ENCODE assay signal across 26 mouse cellular contexts in genomic region chr3:53737161-53737560, GRCm38 (mm10).
DNase-seq lines count a peak whose midpoint lies in the region; ATAC-seq and TF ChIP-seq lines count a peak whose summit lies in the region.
"Had no signal": no experiment of that assay in that cellular context is flagged by ENCODE, and none has a peak within 500 bp of the region (broad histone marks: within the 10 kb centered on the region; RNA-seq: fewer than 3 reads in every experiment).

No protein-coding gene starts in this region.

- H3K4me3 ChIP-seq in heart, embryonic 14.5 days (ENCODE audit: control insufficient read depth in 1 of 2, insufficient read depth in 1 of 2, low read depth in 1 of 2, low read length in 2 of 2) = no peak overlapping the region
- no peak overlapping the region for H3K4me3 ChIP-seq in heart, adult 2 months
- no peak overlapping the region for H3K4me3 ChIP-seq in midbrain, embryonic 11.5 days (ENCODE audit: low read depth, low read length)
- H3K4me3 ChIP-seq in midbrain, embryonic 14.5 days (replicated peaks; ENCODE audit: low read depth, low read length) = no peak overlapping the region
- H3K4me3 ChIP-seq in intestine, postnatal 0 days (ENCODE audit: low read depth, low read length) = no peak overlapping the region
- H3K4me3 ChIP-seq: embryonic facial prominence, embryonic 10.5 days; embryonic facial prominence, embryonic 13.5 days; erythroblast, embryonic 14.5 days; forebrain, embryonic 12.5 days; forebrain, embryonic 15.5 days; heart, embryonic 10.5 days; heart, embryonic 15.5 days; hindbrain, embryonic 10.5 days; hindbrain, embryonic 13.5 days had no signal

- H3K27ac ChIP-seq in heart, embryonic 14.5 days (replicated peaks in 1 of 2; ENCODE audit: control insufficient read depth in 1 of 2, insufficient read depth in 1 of 2, low read depth in 2 of 2, low read length in 2 of 2) = no peak overlapping the region
- H3K27ac ChIP-seq in heart, adult 2 months = no peak overlapping the region
- no peak overlapping the region for H3K27ac ChIP-seq in midbrain, embryonic 11.5 days (ENCODE audit: low read depth, low read length)
- H3K27ac ChIP-seq in midbrain, embryonic 14.5 days (replicated peaks; ENCODE audit: low read depth, low read length) = no peak overlapping the region
- H3K27ac ChIP-seq in intestine, postnatal 0 days (ENCODE audit: low read depth, low read length) = no peak overlapping the region
- H3K27ac ChIP-seq: embryonic facial prominence, embryonic 10.5 days; embryonic facial prominence, embryonic 13.5 days; forebrain, embryonic 12.5 days; forebrain, embryonic 15.5 days; heart, embryonic 10.5 days; heart, embryonic 15.5 days; hindbrain, embryonic 10.5 days; hindbrain, embryonic 13.5 days had no signal

- no peak overlapping the region for H3K9ac ChIP-seq in heart, embryonic 14.5 days (ENCODE audit: low read length)
- no peak overlapping the region for H3K9ac ChIP-seq in heart, adult 2 months (ENCODE audit: low read depth, low read length)
- H3K9ac ChIP-seq in midbrain, embryonic 11.5 days (ENCODE audit: low read length) = no peak overlapping the region
- no peak overlapping the region for H3K9ac ChIP-seq in midbrain, embryonic 14.5 days (replicated peaks; ENCODE audit: low read length)
- H3K9ac ChIP-seq in intestine, postnatal 0 days (ENCODE audit: low read depth, low read length) = no peak overlapping the region
- H3K9ac ChIP-seq: embryonic facial prominence, embryonic 13.5 days; forebrain, embryonic 12.5 days; forebrain, embryonic 15.5 days; heart, embryonic 15.5 days; hindbrain, embryonic 13.5 days had no signal

- intact Hi-C loops in heart, adult 2 months (cut with DNase I) = loop anchor here (5.0 kb wide), 1 partner anchor 575 kb away; no protein-coding TSS in a partner anchor

- H3K4me1 ChIP-seq in heart, embryonic 14.5 days (ENCODE audit: control insufficient read depth in 2 of 2, insufficient read depth in 2 of 2, low read length in 2 of 2) = peaks cover 6 to 11% of the 10 kb centered on the region in 2 experiments; a peak in 3 of 4 replicates
- peaks cover 2% of the 10 kb centered on the region for H3K4me1 ChIP-seq in heart, adult 2 months (ENCODE audit: control insufficient read depth, insufficient read depth, low read length)
- H3K4me1 ChIP-seq in midbrain, embryonic 11.5 days (ENCODE audit: control insufficient read depth, insufficient read depth, low read length) = no peaks in the 10 kb centered on the region
- H3K4me1 ChIP-seq in midbrain, embryonic 14.5 days (ENCODE audit: control insufficient read depth, insufficient read depth, low read length) = 0 out of 2 replicates have a peak, but pooled peaks cover 8% of the 10 kb centered on the region
- no peaks in the 10 kb centered on the region for H3K4me1 ChIP-seq in intestine, postnatal 0 days (replicated peaks; ENCODE audit: control insufficient read depth, insufficient read depth, low read length)
- H3K4me1 ChIP-seq: embryonic facial prominence, embryonic 10.5 days; forebrain, embryonic 12.5 days; forebrain, embryonic 15.5 days; hindbrain, embryonic 10.5 days; hindbrain, embryonic 13.5 days had no signal

- H3K27me3 ChIP-seq in heart, embryonic 14.5 days (ENCODE audit: control insufficient read depth, insufficient read depth, low read length) = no peaks in the 10 kb centered on the region
- H3K27me3 ChIP-seq in heart, adult 2 months (ENCODE audit: control insufficient read depth, insufficient read depth, low read length) = no peaks in the 10 kb centered on the region
- no peaks in the 10 kb centered on the region for H3K27me3 ChIP-seq in midbrain, embryonic 11.5 days (ENCODE audit: control insufficient read depth, insufficient read depth, low read length)
- H3K27me3 ChIP-seq in midbrain, embryonic 14.5 days (ENCODE audit: control insufficient read depth, insufficient read depth, low read length) = no peaks in the 10 kb centered on the region
- no peaks in the 10 kb centered on the region for H3K27me3 ChIP-seq in intestine, postnatal 0 days (replicated peaks; ENCODE audit: control insufficient read depth, insufficient read depth, low read length)
- H3K27me3 ChIP-seq: embryonic facial prominence, embryonic 13.5 days; forebrain, embryonic 15.5 days; heart, embryonic 15.5 days; hindbrain, embryonic 13.5 days had no signal

- H3K36me3 ChIP-seq in heart, embryonic 14.5 days (ENCODE audit: control insufficient read depth, insufficient read depth, low read length) = no peaks in the 10 kb centered on the region
- H3K36me3 ChIP-seq in heart, adult 2 months (ENCODE audit: control insufficient read depth, insufficient read depth, low read length) = no peaks in the 10 kb centered on the region
- H3K36me3 ChIP-seq in midbrain, embryonic 11.5 days (ENCODE audit: control insufficient read depth, insufficient read depth, low read length) = no peaks in the 10 kb centered on the region
- H3K36me3 ChIP-seq in midbrain, embryonic 14.5 days (ENCODE audit: control insufficient read depth, insufficient read depth, low read length) = no peaks in the 10 kb centered on the region
- no peaks in the 10 kb centered on the region for H3K36me3 ChIP-seq in intestine, postnatal 0 days (ENCODE audit: control insufficient read depth, insufficient read depth)
- H3K36me3 ChIP-seq: embryonic facial prominence, embryonic 10.5 days; embryonic facial prominence, embryonic 13.5 days; forebrain, embryonic 12.5 days; forebrain, embryonic 15.5 days; heart, embryonic 10.5 days; heart, embryonic 15.5 days; hindbrain, embryonic 10.5 days; hindbrain, embryonic 13.5 days had no signal

- H3K4me2 ChIP-seq in heart, embryonic 14.5 days (ENCODE audit: low read length) = peak overlapping the region; percentile 16; the same call in 1 of the 2 replicates
- H3K4me2 ChIP-seq in midbrain, embryonic 11.5 days = no peak overlapping the region
- H3K4me2 ChIP-seq in midbrain, embryonic 14.5 days (ENCODE audit: low read length) = no peak overlapping the region
- 0 out of 2 replicates have a peak overlapping the region, but pooled peaks have one; percentile 17 for H3K4me2 ChIP-seq in intestine, postnatal 0 days (replicated peaks; ENCODE audit: low read depth)
- H3K4me2 ChIP-seq: embryonic facial prominence, embryonic 13.5 days; forebrain, embryonic 12.5 days; forebrain, embryonic 15.5 days; heart, embryonic 15.5 days; hindbrain, embryonic 13.5 days had no signal

- ATAC-seq in heart, embryonic 14.5 days (ENCODE audit: insufficient number of reproducible peaks, insufficient read depth, low FRiP score, low read depth) = no peak
- ATAC-seq in midbrain, embryonic 11.5 days (ENCODE audit: low FRiP score) = no peak
- ATAC-seq in midbrain, embryonic 14.5 days (ENCODE audit: low FRiP score, low TSS enrichment) = no peak
- ATAC-seq in intestine, postnatal 0 days = no peak
- ATAC-seq: CD4-positive, CD25-positive, alpha-beta regulatory T cell, adult 4 months; forebrain, embryonic 15.5 days; hindbrain, embryonic 16.5 days had no signal

- TF ChIP-seq CTCF in heart, adult 2 months (IDR thresholded peaks at IDR 0.05) = no peak
- no peak for TF ChIP-seq CTCF in intestine, postnatal 0 days (IDR thresholded peaks at IDR 0.05; ENCODE audit: low read depth)

- TF ChIP-seq EP300 in heart, adult 2 months (IDR thresholded peaks at IDR 0.05; ENCODE audit: insufficient read depth, low read depth, low read length) = no peak

- TF ChIP-seq POLR2A in heart, adult 2 months (IDR thresholded peaks at IDR 0.05; ENCODE audit: insufficient read depth, low read depth, low read length) = no peak

- no peak for DNase-seq in heart, adult 2 months
- peak; percentile 79 for DNase-seq in midbrain, embryonic 11.5 days (ENCODE audit: low spot score, missing footprints)
- no peak for DNase-seq in midbrain, embryonic 14.5 days
- DNase-seq in thymus, postnatal 0 days (ENCODE audit: low spot score) = no peak
- DNase-seq: adrenal gland, adult 2 months; adrenal gland, postnatal 14 days; cerebellum, adult 11 months; cerebellum, adult 2 months; cerebellum, adult 9-11 months; cerebellum, postnatal 25 days; gastrocnemius, postnatal 25 days; heart, postnatal 10 days; heart, postnatal 36 days had no signal

- WGBS in heart, embryonic 14.5 days = 49% methylated on average over 4 of the region's 4 CpGs
- WGBS in heart, adult 2 months = 48% methylated on average over 4 of the region's 4 CpGs
- WGBS in midbrain, embryonic 11.5 days = 88% methylated on average over 4 of the region's 4 CpGs
- WGBS in midbrain, embryonic 14.5 days = 79% methylated on average over 4 of the region's 4 CpGs
- 23% methylated on average over 4 of the region's 4 CpGs for WGBS in intestine, postnatal 0 days

- H3K9me3 ChIP-seq in heart, embryonic 14.5 days (ENCODE audit: control insufficient read depth, low read length) = no peaks in the 10 kb centered on the region
- no peaks in the 10 kb centered on the region for H3K9me3 ChIP-seq in midbrain, embryonic 11.5 days (ENCODE audit: control insufficient read depth, low read length)
- no peaks in the 10 kb centered on the region for H3K9me3 ChIP-seq in midbrain, embryonic 14.5 days (ENCODE audit: control insufficient read depth, low read length)
- no peaks in the 10 kb centered on the region for H3K9me3 ChIP-seq in intestine, postnatal 0 days (ENCODE audit: control insufficient read depth)
- H3K9me3 ChIP-seq: embryonic facial prominence, embryonic 10.5 days; embryonic facial prominence, embryonic 13.5 days; forebrain, embryonic 12.5 days; forebrain, embryonic 15.5 days; heart, embryonic 10.5 days; heart, embryonic 15.5 days; hindbrain, embryonic 10.5 days; hindbrain, embryonic 13.5 days had no signal

- no peaks in the 10 kb centered on the region for H3K79me2 ChIP-seq in heart, adult 2 months (replicated peaks; ENCODE audit: control insufficient read depth, insufficient read depth, low read length)

Comparison
In these comparisons a context has a peak if more than half of its experiments do, and no peak if none do; other contexts are left out.
1. H3K4me2 ChIP-seq: peak in heart, embryonic 14.5 days (single experiment) and intestine, postnatal 0 days (single experiment); none in midbrain, embryonic 11.5 days (single experiment) and midbrain, embryonic 14.5 days (single experiment).